Mouse (Mus musculus): ENCODE measurements around the gene Cbfa2t3. TPM values are rescaled to one million over a fixed set of nuclear protein-coding genes. Genes with fewer than 3 reads are reported as not detected.

Gene Cbfa2t3
- total and polyA plus RNA-seq, 2 experiments: 0.28 to 1.3 TPM

GRCm38 (mm10) chr8:122682820-122683219 is 16.1 kb downstream of the Cbfa2t3 start:
- H3K27ac ChIP-seq (replicated peaks; ENCODE audit: insufficient read depth, low read depth, low read length): no peak overlapping the region
- no peaks in the 10 kb centered on the region for H3K79me2 ChIP-seq (ENCODE audit: control insufficient read depth, insufficient read depth, low read length)
- no peak overlapping the region for H3K9ac ChIP-seq (ENCODE audit: low read depth, low read length)
- H3K36me3 ChIP-seq (ENCODE audit: control insufficient read depth, insufficient read depth, low read length): no peaks in the 10 kb centered on the region
- H3K4me3 ChIP-seq (ENCODE audit: insufficient read depth, low read depth, low read length): no peak overlapping the region
- DNase-seq (ENCODE audit: extremely low read depth, low read depth, low spot score): no peak
- no peak for TF ChIP-seq POLR2A (IDR thresholded peaks at IDR 0.05; ENCODE audit: extremely low read depth, insufficient read depth, low read length)
- no peak for TF ChIP-seq CTCF (IDR thresholded peaks at IDR 0.05; ENCODE audit: low read depth, low read length)
- WGBS: 84% methylated on average over 11 of the region's 11 CpGs
- 0 out of 2 replicates have a peak, but pooled peaks cover 2% of the 10 kb centered on the region for H3K27me3 ChIP-seq (ENCODE audit: control insufficient read depth, insufficient read depth, low read length)
- H3K4me1 ChIP-seq (ENCODE audit: control insufficient read depth, insufficient read depth, low read length): peaks cover 2% of the 10 kb centered on the region; the same call in 1 of the 2 replicates

- no peak overlapping the region for H3K27ac ChIP-seq (replicated peaks; ENCODE audit: insufficient read depth, low read depth, low read length)
Measured at GRCm38 (mm10) chr8:122680171-122680570, 18.7 kb downstream of the Cbfa2t3 start.

GRCm38 (mm10) chr8:122679325-122679920 is 19.5 kb downstream of the Cbfa2t3 start:
- Histone ChIP-seq H3K27me3 (ENCODE audit: control insufficient read depth, insufficient read depth, low read length) (0 out of 2 replicates have a peak, but pooled peaks cover 6% of the 10 kb centered on the region), H3K4me3 (ENCODE audit: insufficient read depth, low read depth, low read length) (no peak overlapping the region), H3K9ac (ENCODE audit: low read depth, low read length) (no peak overlapping the region), H3K27ac (replicated peaks; ENCODE audit: insufficient read depth, low read depth, low read length) (no peak overlapping the region), H3K36me3 (ENCODE audit: control insufficient read depth, insufficient read depth, low read length) (no peaks in the 10 kb centered on the region), H3K79me2 (ENCODE audit: control insufficient read depth, insufficient read depth, low read length) (no peaks in the 10 kb centered on the region), H3K4me1 (ENCODE audit: control insufficient read depth, insufficient read depth, low read length) (peaks cover 2% of the 10 kb centered on the region; the same call in 1 of the 2 replicates)
- DNase-seq (ENCODE audit: extremely low read depth, low read depth, low spot score): no peak
- TF ChIP-seq CTCF (IDR thresholded peaks at IDR 0.05; ENCODE audit: low read depth, low read length) (no peak), POLR2A (IDR thresholded peaks at IDR 0.05; ENCODE audit: extremely low read depth, insufficient read depth, low read length) (no peak)
- 44% methylated on average over 11 of the region's 11 CpGs for WGBS

More at GRCm38 (mm10) chr8:122680171-122680570, 18.7 kb downstream of the Cbfa2t3 start:
- Histone ChIP-seq H3K9ac (ENCODE audit: low read depth, low read length) (no peak overlapping the region), H3K36me3 (ENCODE audit: control insufficient read depth, insufficient read depth, low read length) (no peaks in the 10 kb centered on the region), H3K4me1 (ENCODE audit: control insufficient read depth, insufficient read depth, low read length) (peaks cover 2% of the 10 kb centered on the region; the same call in 1 of the 2 replicates), H3K4me3 (ENCODE audit: insufficient read depth, low read depth, low read length) (no peak overlapping the region), H3K27me3 (ENCODE audit: control insufficient read depth, insufficient read depth, low read length) (0 out of 2 replicates have a peak, but pooled peaks cover 6% of the 10 kb centered on the region), H3K79me2 (ENCODE audit: control insufficient read depth, insufficient read depth, low read length) (no peaks in the 10 kb centered on the region)
- no peak for TF ChIP-seq CTCF (IDR thresholded peaks at IDR 0.05; ENCODE audit: low read depth, low read length)
- no peak for TF ChIP-seq POLR2A (IDR thresholded peaks at IDR 0.05; ENCODE audit: extremely low read depth, insufficient read depth, low read length)
- no peak for DNase-seq (ENCODE audit: extremely low read depth, low read depth, low spot score)
- 64% methylated on average over 7 of the region's 7 CpGs for WGBS

- Histone ChIP-seq H3K27ac (replicated peaks; ENCODE audit: insufficient read depth, low read depth, low read length) (no peak overlapping the region), H3K79me2 (ENCODE audit: control insufficient read depth, insufficient read depth, low read length) (no peaks in the 10 kb centered on the region), H3K4me1 (ENCODE audit: control insufficient read depth, insufficient read depth, low read length) (peaks cover 2% of the 10 kb centered on the region; the same call in 1 of the 2 replicates), H3K36me3 (ENCODE audit: control insufficient read depth, insufficient read depth, low read length) (no peaks in the 10 kb centered on the region), H3K27me3 (ENCODE audit: control insufficient read depth, insufficient read depth, low read length) (0 out of 2 replicates have a peak, but pooled peaks cover 6% of the 10 kb centered on the region), H3K9ac (ENCODE audit: low read depth, low read length) (peak overlapping the region; percentile 80), H3K4me3 (ENCODE audit: insufficient read depth, low read depth, low read length) (peak overlapping the region; percentile 62; the same call in 1 of the 2 replicates)
- 7% methylated on average over 14 of the region's 14 CpGs for WGBS
- DNase-seq (ENCODE audit: extremely low read depth, low read depth, low spot score): no peak
- TF ChIP-seq POLR2A (IDR thresholded peaks at IDR 0.05; ENCODE audit: extremely low read depth, insufficient read depth, low read length) (no peak), CTCF (IDR thresholded peaks at IDR 0.05; ENCODE audit: low read depth, low read length) (no peak)
Measured at GRCm38 (mm10) chr8:122678896-122679210, 20.1 kb downstream of the Cbfa2t3 start.

GRCm38 (mm10) chr8:122678061-122678895 is 20.6 kb downstream of the Cbfa2t3 start:
- H3K4me1 ChIP-seq (ENCODE audit: control insufficient read depth, insufficient read depth, low read length): peaks cover 2% of the 10 kb centered on the region; the same call in 1 of the 2 replicates
- no peaks in the 10 kb centered on the region for H3K36me3 ChIP-seq (ENCODE audit: control insufficient read depth, insufficient read depth, low read length)
- H3K27ac ChIP-seq (replicated peaks; ENCODE audit: insufficient read depth, low read depth, low read length): peak overlapping the region; percentile 19; the same call in 1 of the 2 replicates
- 1% methylated on average over 124 of the region's 127 CpGs for WGBS
- H3K9ac ChIP-seq (ENCODE audit: low read depth, low read length): peak overlapping the region; percentile 80
- TF ChIP-seq POLR2A (IDR thresholded peaks at IDR 0.05; ENCODE audit: extremely low read depth, insufficient read depth, low read length) (no peak), CTCF (IDR thresholded peaks at IDR 0.05; ENCODE audit: low read depth, low read length) (peak; percentile 79)
- H3K27me3 ChIP-seq (ENCODE audit: control insufficient read depth, insufficient read depth, low read length): 0 out of 2 replicates have a peak, but pooled peaks cover 6% of the 10 kb centered on the region
- no peaks in the 10 kb centered on the region for H3K79me2 ChIP-seq (ENCODE audit: control insufficient read depth, insufficient read depth, low read length)
- DNase-seq (ENCODE audit: extremely low read depth, low read depth, low spot score): peak; percentile 21
- H3K4me3 ChIP-seq (ENCODE audit: insufficient read depth, low read depth, low read length): peak overlapping the region; percentile 62

Data from liver, adult 2 months (tissue).